Mouse (Mus musculus): ENCODE measurements around the gene Aldh1l2. TPM values are rescaled to one million over a fixed set of nuclear protein-coding genes. Genes with fewer than 3 reads are reported as not detected.

Gene Aldh1l2
- 7.5 and 9.9 TPM in 2 replicates for polyA plus RNA-seq (2015; fragmentation: Nextera tagmentation; extraction: Ambion mirVana)

DNA sequence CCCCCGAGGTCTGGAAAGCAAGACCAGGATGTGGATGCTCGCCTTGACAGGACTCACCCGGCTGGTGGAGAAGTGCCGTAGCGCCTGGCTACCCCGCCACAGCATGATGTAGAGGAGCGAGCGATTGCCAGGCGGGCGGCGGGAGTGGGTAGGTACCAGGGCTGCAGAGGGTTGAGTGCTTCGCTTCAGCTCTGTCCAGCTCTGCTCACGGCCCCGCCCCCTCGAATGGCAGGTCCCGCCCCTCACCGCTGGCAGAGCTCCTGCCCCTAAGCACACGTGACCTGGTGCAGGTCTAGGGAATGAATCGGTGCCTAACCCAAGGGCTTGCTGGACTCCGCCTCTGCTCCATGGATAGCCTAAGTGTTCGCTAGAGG lies at the start of gene Aldh1l2:
TSS of gene Aldh1l2 (minus strand) at position 231 of the 374 bp plus-strand sequence.

DNA sequence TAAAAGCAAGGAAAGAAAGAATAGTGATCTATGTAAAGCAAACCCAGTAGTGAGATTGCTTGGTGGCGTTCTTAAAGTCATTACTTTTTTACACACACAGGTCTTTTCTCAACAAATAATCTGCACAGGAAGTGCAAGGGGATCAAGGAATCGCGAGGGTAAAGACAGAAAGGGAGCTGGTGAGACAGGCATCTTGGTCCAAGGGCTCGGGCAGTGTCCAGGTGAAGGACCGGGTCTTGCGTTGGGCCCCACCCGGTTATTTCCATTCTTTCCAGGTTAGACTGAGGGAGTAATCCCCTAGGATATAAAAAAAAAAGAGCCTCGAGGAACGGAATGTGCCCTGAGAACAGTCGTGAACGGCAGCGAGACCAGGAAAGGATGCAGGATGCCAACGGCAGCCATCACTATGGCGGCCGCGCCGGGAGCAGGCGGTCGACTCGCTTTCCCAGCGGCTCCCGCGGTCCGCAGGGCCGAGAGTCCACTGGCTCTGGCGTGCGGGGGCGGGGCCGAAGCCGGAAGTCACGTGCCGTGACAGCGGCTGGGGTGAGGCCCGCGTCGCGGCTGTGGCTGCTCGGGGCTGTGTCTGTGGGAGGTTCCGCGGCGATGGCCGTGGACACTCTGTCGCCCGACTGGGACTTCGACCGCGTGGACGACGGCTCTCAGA lies 9.6 kb upstream of the Aldh1l2 start, which contains the start of gene Washc4:
TSS of gene Washc4 (plus strand) at position 314 of the 664 bp plus-strand sequence.

Other genes starting within 250 kb of the Aldh1l2 start
- gene Slc41a2, start 196.3 kb downstream of the Aldh1l2 start, polyA plus RNA-seq (2015; fragmentation: Nextera tagmentation; extraction: Ambion mirVana), result 9.0 and 10.4 TPM in 2 replicates
- 0.53 and 0.59 TPM in 2 replicates for gene D10Wsu102e, start 173.9 kb downstream of the Aldh1l2 start, polyA plus RNA-seq (2015; fragmentation: Nextera tagmentation; extraction: Ambion mirVana)
- 27.4 and 30.4 TPM in 2 replicates for gene Washc4, start 9.6 kb upstream of the Aldh1l2 start, polyA plus RNA-seq (2015; fragmentation: Nextera tagmentation; extraction: Ambion mirVana)
- gene Appl2, start 114.6 kb upstream of the Aldh1l2 start, polyA plus RNA-seq (2015; fragmentation: Nextera tagmentation; extraction: Ambion mirVana), result 40.4 and 43.9 TPM in 2 replicates
- 125 and 139 TPM in 2 replicates for gene 1500009L16Rik, start 188.7 kb upstream of the Aldh1l2 start, polyA plus RNA-seq (2015; fragmentation: Nextera tagmentation; extraction: Ambion mirVana)

Measured in neural tube, postnatal 0 days (tissue).